ENCODE assay signal across 8 mouse cellular contexts in genomic region chr16:50717306-50718017, GRCm38 (mm10).
DNase-seq lines count a peak whose midpoint lies in the region; ATAC-seq and TF ChIP-seq lines count a peak whose summit lies in the region.

No protein-coding gene starts in this region.

- H3K9me3 ChIP-seq in ES-Bruce4 (replicated peaks; ENCODE audit: control insufficient read depth, insufficient read depth, low read length, poor library complexity, severe bottlenecking), result no peaks in the 10 kb centered on the region; the same call in 1 of the 2 replicates
- no peaks in the 10 kb centered on the region for H3K9me3 ChIP-seq in hindbrain, embryonic 15.5 days
- H3K9me3 ChIP-seq in midbrain, embryonic 15.5 days, result no peaks in the 10 kb centered on the region

- H3K27ac ChIP-seq in ES-Bruce4 (ENCODE audit: insufficient read depth, low read length), result no peak overlapping the region
- no peak overlapping the region for H3K27ac ChIP-seq in hindbrain, embryonic 15.5 days (replicated peaks)
- H3K27ac ChIP-seq in midbrain, embryonic 15.5 days, result no peak overlapping the region

- intact Hi-C loops in gastrocnemius, postnatal 36 days (cut with DNase I), result no loop called here

- H3K4me1 ChIP-seq in ES-Bruce4 (ENCODE audit: control insufficient read depth, insufficient read depth, low read length), result no peaks in the 10 kb centered on the region
- H3K4me1 ChIP-seq in hindbrain, embryonic 15.5 days (replicated peaks), result peaks cover 6% of the 10 kb centered on the region; the same call in 1 of the 2 replicates
- no peaks in the 10 kb centered on the region for H3K4me1 ChIP-seq in midbrain, embryonic 15.5 days

- H3K36me3 ChIP-seq in ES-Bruce4 (ENCODE audit: control insufficient read depth, insufficient read depth, low read length, poor library complexity, severe bottlenecking), result no peaks in the 10 kb centered on the region
- no peaks in the 10 kb centered on the region for H3K36me3 ChIP-seq in hindbrain, embryonic 15.5 days
- no peaks in the 10 kb centered on the region for H3K36me3 ChIP-seq in midbrain, embryonic 15.5 days (replicated peaks)

- no peak overlapping the region for H3K4me3 ChIP-seq in ES-Bruce4 (ENCODE audit: low read depth, low read length)
- no peak overlapping the region for H3K4me3 ChIP-seq in hindbrain, embryonic 15.5 days
- H3K4me3 ChIP-seq in midbrain, embryonic 15.5 days, result no peak overlapping the region

- peak overlapping the region; percentile 8 for H3K4me2 ChIP-seq in hindbrain, embryonic 15.5 days
- no peak overlapping the region for H3K4me2 ChIP-seq in midbrain, embryonic 15.5 days

- no peak for TF ChIP-seq EP300 in ES-Bruce4 (IDR thresholded peaks at IDR 0.05; ENCODE audit: insufficient read depth, low read depth, low read length)

- no peaks in the 10 kb centered on the region for H3K27me3 ChIP-seq in ES-Bruce4 (ENCODE audit: control insufficient read depth, insufficient read depth, low read length, poor library complexity, severe bottlenecking)
- no peaks in the 10 kb centered on the region for H3K27me3 ChIP-seq in hindbrain, embryonic 15.5 days
- no peaks in the 10 kb centered on the region for H3K27me3 ChIP-seq in midbrain, embryonic 15.5 days (replicated peaks)

- peak; percentile 94 for ATAC-seq in hindbrain, embryonic 15.5 days (ENCODE audit: low FRiP score, low read depth)
- peak; percentile 91 for ATAC-seq in midbrain, embryonic 15.5 days (replicated peaks)
- ATAC-seq in inflammation-experienced regulatory T-cells, adult 6 months, result no peak

- TF ChIP-seq POLR2A in ES-Bruce4 (IDR thresholded peaks at IDR 0.05; ENCODE audit: insufficient read depth, low read length), result no peak

- no peak overlapping the region for H3K9ac ChIP-seq in ES-Bruce4 (ENCODE audit: low read depth, poor library complexity, severe bottlenecking)
- no peak overlapping the region for H3K9ac ChIP-seq in hindbrain, embryonic 15.5 days
- H3K9ac ChIP-seq in midbrain, embryonic 15.5 days, result no peak overlapping the region

- TF ChIP-seq CTCF in ES-Bruce4 (IDR thresholded peaks at IDR 0.05; ENCODE audit: low read depth, low read length), result peak; percentile 29

- peak; percentile 11 for DNase-seq in heart, postnatal 4 days
- no peak for DNase-seq in heart, adult 8-10 months (ENCODE audit: low spot score)
- DNase-seq in cerebellum, postnatal 10 days, result peak; percentile 83 to 90
- no peak for DNase-seq in gastrocnemius, postnatal 36 days

- WGBS in hindbrain, embryonic 15.5 days, result 32% methylated on average over 10 of the region's 10 CpGs
- 59% methylated on average over 10 of the region's 10 CpGs for WGBS in midbrain, embryonic 15.5 days

Comparison
In these comparisons a context has a peak if more than half of its experiments do, and no peak if none do; other contexts are left out.
1. DNase-seq: peak in heart, postnatal 4 days (single experiment) and cerebellum, postnatal 10 days (2 of 2); none in heart, adult 8-10 months (single experiment) and gastrocnemius, postnatal 36 days (0 of 2).